8 mouse cellular contexts compared by ENCODE assay signal in the genomic region with DNA sequence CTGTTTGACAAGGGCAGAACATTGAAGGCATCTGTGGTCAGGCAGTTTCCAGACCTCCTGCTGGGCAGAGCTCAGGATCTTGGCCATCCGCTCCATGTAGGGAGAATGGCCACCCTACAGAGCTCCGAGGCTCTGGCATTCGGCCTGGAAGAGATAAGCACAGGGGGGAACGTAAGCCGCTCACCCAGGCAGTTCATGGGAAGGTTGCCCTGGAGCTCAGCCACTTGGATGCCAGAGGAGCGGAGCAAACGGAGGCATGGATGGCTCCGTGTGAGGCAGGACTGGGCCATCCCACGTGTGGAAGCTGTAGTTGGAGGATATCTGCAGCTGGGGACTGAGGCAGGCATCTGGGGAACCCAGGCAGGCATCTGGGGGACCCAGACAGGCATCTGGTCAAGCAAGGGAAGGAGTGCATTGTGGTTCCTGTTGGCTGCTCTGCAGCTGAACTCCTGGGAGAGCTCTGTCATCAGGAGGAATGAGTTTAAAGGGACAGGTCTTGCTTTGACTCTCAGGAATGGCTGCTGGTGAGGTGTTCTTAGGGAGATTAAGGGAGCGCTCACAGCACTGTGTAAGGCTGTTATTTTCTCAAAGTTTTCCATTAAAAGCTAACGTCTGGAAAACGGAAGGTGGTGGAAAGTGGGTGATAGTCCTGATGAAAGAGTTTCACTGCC.
DNase-seq lines count a peak whose midpoint lies in the region; ATAC-seq and TF ChIP-seq lines count a peak whose summit lies in the region.

No protein-coding gene starts in this region.

- H3K9me3 ChIP-seq in embryonic facial prominence, embryonic 13.5 days = no peaks in the 10 kb centered on the region
- H3K9me3 ChIP-seq in lung, embryonic 14.5 days (ENCODE audit: low read depth, low read length) = no peaks in the 10 kb centered on the region

- TF ChIP-seq CTCF in lung, embryonic 14.5 days (IDR thresholded peaks at IDR 0.05; ENCODE audit: low read depth) = no peak

- H3K27ac ChIP-seq in embryonic facial prominence, embryonic 13.5 days = peak overlapping the region; percentile 49; the same call in 1 of the 2 replicates
- peak overlapping the region; percentile 50; the same call in 1 of the 2 replicates for H3K27ac ChIP-seq in lung, embryonic 14.5 days (ENCODE audit: low read depth)

- no peaks in the 10 kb centered on the region for H3K27me3 ChIP-seq in embryonic facial prominence, embryonic 13.5 days
- H3K27me3 ChIP-seq in lung, embryonic 14.5 days (ENCODE audit: insufficient read depth, low read length) = no peaks in the 10 kb centered on the region

- peaks cover 29% of the 10 kb centered on the region for H3K4me1 ChIP-seq in embryonic facial prominence, embryonic 13.5 days
- H3K4me1 ChIP-seq in lung, embryonic 14.5 days (ENCODE audit: insufficient read depth) = 0 out of 2 replicates have a peak, but pooled peaks cover 2% of the 10 kb centered on the region

- no peak overlapping the region for H3K9ac ChIP-seq in embryonic facial prominence, embryonic 13.5 days
- H3K9ac ChIP-seq in lung, embryonic 14.5 days = no peak overlapping the region

- no peak overlapping the region for H3K4me3 ChIP-seq in embryonic facial prominence, embryonic 13.5 days
- no peak overlapping the region for H3K4me3 ChIP-seq in lung, embryonic 14.5 days (ENCODE audit: low read depth, low read length)

- H3K4me2 ChIP-seq in embryonic facial prominence, embryonic 13.5 days = no peak overlapping the region
- H3K4me2 ChIP-seq in lung, embryonic 14.5 days = no peak overlapping the region

- peak; percentile 47 for DNase-seq in urinary bladder, adult 2 months (ENCODE audit: low spot score)
- DNase-seq in urinary bladder, adult 18-20 months (ENCODE audit: low spot score in 2 of 2) = no peak
- peak; percentile 81 to 89 for DNase-seq in heart, postnatal 14 days
- DNase-seq in lung, embryonic 14.5 days = peak; percentile 58
- DNase-seq in testis, postnatal 10 days (ENCODE audit: low spot score) = peak; percentile 81
- DNase-seq in thymus, postnatal 10 days (ENCODE audit: low spot score in 2 of 2) = no peak
- DNase-seq in spleen, adult 12 weeks (ENCODE audit: low spot score) = no peak

- no peak for ATAC-seq in embryonic facial prominence, embryonic 13.5 days (ENCODE audit: insufficient number of reproducible peaks, insufficient read depth, low FRiP score, low TSS enrichment, low read depth)
- peak; percentile 44 for ATAC-seq in lung, embryonic 14.5 days (ENCODE audit: insufficient read depth)

- intact Hi-C loops in heart, postnatal 14 days (cut with DNase I) = no loop called here

- 62% methylated on average over 12 of the region's 12 CpGs for WGBS in embryonic facial prominence, embryonic 13.5 days
- WGBS in lung, embryonic 14.5 days = 33% methylated on average over 12 of the region's 12 CpGs

- H3K36me3 ChIP-seq in embryonic facial prominence, embryonic 13.5 days = no peaks in the 10 kb centered on the region
- no peaks in the 10 kb centered on the region for H3K36me3 ChIP-seq in lung, embryonic 14.5 days (ENCODE audit: insufficient read depth)

Comparison
In these comparisons a context has a peak if more than half of its experiments do, and no peak if none do; other contexts are left out.
1. DNase-seq: peak in urinary bladder, adult 2 months (single experiment), heart, postnatal 14 days (2 of 2), lung, embryonic 14.5 days (single experiment) and testis, postnatal 10 days (single experiment); none in urinary bladder, adult 18-20 months (0 of 2), thymus, postnatal 10 days (0 of 2) and spleen, adult 12 weeks (single experiment).